22 mouse cellular contexts compared by ENCODE assay signal in the genomic region with DNA sequence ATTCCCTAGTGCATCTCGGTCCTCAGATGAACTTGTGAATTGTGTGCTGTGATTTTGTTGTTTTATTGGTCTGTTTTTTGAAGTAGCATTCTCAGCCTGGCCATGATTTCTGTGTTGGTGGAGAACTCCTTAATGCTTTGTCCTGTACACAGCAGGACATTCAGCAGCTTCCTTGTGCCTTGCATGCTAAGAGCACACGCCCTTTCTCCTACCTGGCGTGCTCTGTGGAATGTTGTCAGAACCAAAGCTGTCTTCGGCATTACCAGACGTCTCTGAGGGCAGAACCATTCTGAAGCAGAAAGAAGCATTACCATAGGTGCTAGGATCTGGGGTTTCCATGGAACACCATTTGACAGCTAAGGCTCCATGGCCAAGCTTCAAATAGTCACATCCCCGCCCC.
"Had no signal": no experiment of that assay in that cellular context is flagged by ENCODE, and none has a peak within 500 bp of the region (broad histone marks: within the 10 kb centered on the region; RNA-seq: fewer than 3 reads in every experiment).

No protein-coding gene starts in this region.

- DNase-seq: heart, postnatal 10 days; heart, postnatal 14 days; heart, postnatal 36 days; heart, postnatal 4 days; kidney, adult 11 months; kidney, adult 18-20 months; kidney, adult 2 months; kidney, adult 8-10 months; kidney, adult 9 months; kidney, postnatal 10 days; kidney, postnatal 14 days; kidney, postnatal 25 days; kidney, postnatal 36 days; kidney, postnatal 4 days; layer of hippocampus, adult 9-11 months; layer of hippocampus, postnatal 36 days had no signal

- ATAC-seq: hindbrain, embryonic 16.5 days; hindbrain, postnatal 0 days; inflammation-experienced regulatory T-cells, adult 6 months; intestine, embryonic 15.5 days; intestine, embryonic 16.5 days; intestine, postnatal 0 days had no signal
